Mouse (Mus musculus): ENCODE measurements around the gene Fcgr2b. TPM values are rescaled to one million over a fixed set of nuclear protein-coding genes. Genes with fewer than 3 reads are reported as not detected.

Fcgr2b gene
- polyA plus RNA-seq, 2 experiments = 3.3 to 3.4 TPM

- H3K9me3 ChIP-seq (ENCODE audit: control insufficient read depth, low read length) = no peaks in the 10 kb centered on the region
- DNase-seq (ENCODE audit: low read depth in 3 of 3, low spot score in 3 of 3) = no peak
- no peak for ATAC-seq (ENCODE audit: insufficient read depth)
- no peak overlapping the region for H3K27ac ChIP-seq
- TF ChIP-seq CTCF (IDR thresholded peaks at IDR 0.05; ENCODE audit: low read depth) (no peak), EP300 (IDR thresholded peaks at IDR 0.05; ENCODE audit: low read depth) (no peak)
- H3K9ac ChIP-seq (replicated peaks) = no peak overlapping the region
- no peak overlapping the region for H3K4me3 ChIP-seq (ENCODE audit: insufficient read depth in 1 of 2, low read depth in 2 of 2, low read length in 2 of 2)
- no peaks in the 10 kb centered on the region for H3K27me3 ChIP-seq (ENCODE audit: control insufficient read depth, insufficient read depth, low read length)
- H3K4me1 ChIP-seq (replicated peaks; ENCODE audit: control insufficient read depth in 2 of 2, insufficient read depth in 2 of 2, low read length in 1 of 2) = peaks cover 0 to 4% of the 10 kb centered on the region in 2 experiments; a peak in 1 of 4 replicates
- H3K4me2 ChIP-seq (ENCODE audit: low read depth) = no peak overlapping the region
- 81% methylated on average over 2 of the region's 2 CpGs for WGBS (ENCODE audit: insufficient replicate concordance)
- no peaks in the 10 kb centered on the region for H3K36me3 ChIP-seq (replicated peaks; ENCODE audit: control insufficient read depth, insufficient read depth, low read depth)
Measured at GRCm38 (mm10) chr1:170974736-170975135, 1.6 kb downstream of the Fcgr2b start.

GRCm38 (mm10) chr1:170974171-170974570, 2.2 kb downstream of the Fcgr2b start:
- DNase-seq (ENCODE audit: low read depth in 3 of 3, low spot score in 3 of 3) = no peak
- TF ChIP-seq CTCF (IDR thresholded peaks at IDR 0.05; ENCODE audit: low read depth) (no peak), EP300 (IDR thresholded peaks at IDR 0.05; ENCODE audit: low read depth) (no peak)
- no peaks in the 10 kb centered on the region for H3K36me3 ChIP-seq (replicated peaks; ENCODE audit: control insufficient read depth, insufficient read depth, low read depth)
- H3K4me3 ChIP-seq (ENCODE audit: insufficient read depth in 1 of 2, low read depth in 2 of 2, low read length in 2 of 2) = no peak overlapping the region
- H3K27ac ChIP-seq = no peak overlapping the region
- H3K4me1 ChIP-seq (replicated peaks; ENCODE audit: control insufficient read depth in 2 of 2, insufficient read depth in 2 of 2, low read length in 1 of 2) = peaks cover 0 to 4% of the 10 kb centered on the region in 2 experiments; a peak in 1 of 4 replicates
- H3K9me3 ChIP-seq (ENCODE audit: control insufficient read depth, low read length) = no peaks in the 10 kb centered on the region
- H3K4me2 ChIP-seq (ENCODE audit: low read depth) = no peak overlapping the region
- ATAC-seq (ENCODE audit: insufficient read depth) = no peak
- H3K9ac ChIP-seq (replicated peaks) = no peak overlapping the region
- no peaks in the 10 kb centered on the region for H3K27me3 ChIP-seq (ENCODE audit: control insufficient read depth, insufficient read depth, low read length)
- WGBS (ENCODE audit: insufficient replicate concordance) = 66% methylated on average over 8 of the region's 8 CpGs

DNA sequence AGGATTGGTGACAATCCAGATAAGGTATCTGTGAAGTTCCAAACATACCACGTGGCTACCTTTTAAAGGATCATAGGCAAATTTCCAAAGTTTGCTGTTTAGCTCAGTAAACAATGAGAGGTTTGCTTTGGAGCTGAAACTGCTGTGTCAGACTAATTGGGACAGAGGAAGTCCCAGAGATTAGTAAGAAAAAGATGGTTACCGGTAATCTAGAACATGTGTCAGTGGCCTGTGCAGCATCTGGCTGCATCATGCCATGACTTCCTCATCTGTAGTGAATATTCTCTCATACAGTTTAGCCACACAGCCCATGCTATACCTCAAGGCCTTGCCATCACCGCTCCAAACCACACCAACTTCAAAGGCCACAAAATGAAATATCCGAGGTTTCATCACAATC, 3.4 kb downstream of the Fcgr2b start:
- no peaks in the 10 kb centered on the region for H3K9me3 ChIP-seq (ENCODE audit: control insufficient read depth, low read length)
- no peak overlapping the region for H3K27ac ChIP-seq
- H3K36me3 ChIP-seq (replicated peaks; ENCODE audit: control insufficient read depth, insufficient read depth, low read depth) = no peaks in the 10 kb centered on the region
- H3K4me3 ChIP-seq (ENCODE audit: insufficient read depth in 1 of 2, low read depth in 2 of 2, low read length in 2 of 2) = no peak overlapping the region
- TF ChIP-seq CTCF (IDR thresholded peaks at IDR 0.05; ENCODE audit: low read depth) = no peak
- no peak for TF ChIP-seq EP300 (IDR thresholded peaks at IDR 0.05; ENCODE audit: low read depth)
- peaks cover 0 to 4% of the 10 kb centered on the region in 2 experiments; a peak in 1 of 4 replicates for H3K4me1 ChIP-seq (replicated peaks; ENCODE audit: control insufficient read depth in 2 of 2, insufficient read depth in 2 of 2, low read length in 1 of 2)
- 35% methylated on average over 4 of the region's 4 CpGs for WGBS (ENCODE audit: insufficient replicate concordance)
- H3K4me2 ChIP-seq (ENCODE audit: low read depth) = no peak overlapping the region
- H3K9ac ChIP-seq (replicated peaks) = no peak overlapping the region
- no peaks in the 10 kb centered on the region for H3K27me3 ChIP-seq (ENCODE audit: control insufficient read depth, insufficient read depth, low read length)
- no peak for DNase-seq (ENCODE audit: low read depth in 3 of 3, low spot score in 3 of 3)
- no peak for ATAC-seq (ENCODE audit: insufficient read depth)

DNA sequence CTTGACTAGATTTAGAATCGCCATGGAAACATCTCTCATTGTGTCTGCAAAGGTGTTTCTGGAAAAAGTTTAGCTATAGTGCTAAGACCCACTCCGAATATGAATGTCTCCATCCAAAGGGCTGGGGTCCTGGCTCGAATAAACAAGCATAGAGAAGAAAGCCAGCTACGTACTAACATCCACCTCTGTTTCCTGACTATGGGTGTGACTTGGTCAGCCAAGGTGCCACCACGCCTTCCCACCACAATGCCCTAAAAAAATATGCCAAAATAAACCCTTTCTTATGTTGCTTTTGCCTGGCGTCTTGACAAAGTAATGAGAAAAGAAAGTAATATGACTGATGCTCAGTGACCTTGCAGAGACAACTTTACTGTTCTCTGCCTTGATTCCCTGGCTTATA, 3.9 kb downstream of the Fcgr2b start:
- peaks cover 0 to 4% of the 10 kb centered on the region in 2 experiments; a peak in 1 of 4 replicates for H3K4me1 ChIP-seq (replicated peaks; ENCODE audit: control insufficient read depth in 2 of 2, insufficient read depth in 2 of 2, low read length in 1 of 2)
- no peak overlapping the region for H3K4me3 ChIP-seq (ENCODE audit: insufficient read depth in 1 of 2, low read depth in 2 of 2, low read length in 2 of 2)
- H3K27me3 ChIP-seq (ENCODE audit: control insufficient read depth, insufficient read depth, low read length) = no peaks in the 10 kb centered on the region
- whole genome bisulfite sequencing (ENCODE audit: insufficient replicate concordance) = 51% methylated on average over 6 of the region's 6 CpGs
- no peak overlapping the region for H3K4me2 ChIP-seq (ENCODE audit: low read depth)
- TF ChIP-seq EP300 (IDR thresholded peaks at IDR 0.05; ENCODE audit: low read depth) (no peak), CTCF (IDR thresholded peaks at IDR 0.05; ENCODE audit: low read depth) (no peak)
- H3K9me3 ChIP-seq (ENCODE audit: control insufficient read depth, low read length) = no peaks in the 10 kb centered on the region
- H3K27ac ChIP-seq = no peak overlapping the region
- no peaks in the 10 kb centered on the region for H3K36me3 ChIP-seq (replicated peaks; ENCODE audit: control insufficient read depth, insufficient read depth, low read depth)
- no peak overlapping the region for H3K9ac ChIP-seq (replicated peaks)
- no peak for ATAC-seq (ENCODE audit: insufficient read depth)
- DNase-seq (ENCODE audit: low read depth in 3 of 3, low spot score in 3 of 3) = no peak

DNA sequence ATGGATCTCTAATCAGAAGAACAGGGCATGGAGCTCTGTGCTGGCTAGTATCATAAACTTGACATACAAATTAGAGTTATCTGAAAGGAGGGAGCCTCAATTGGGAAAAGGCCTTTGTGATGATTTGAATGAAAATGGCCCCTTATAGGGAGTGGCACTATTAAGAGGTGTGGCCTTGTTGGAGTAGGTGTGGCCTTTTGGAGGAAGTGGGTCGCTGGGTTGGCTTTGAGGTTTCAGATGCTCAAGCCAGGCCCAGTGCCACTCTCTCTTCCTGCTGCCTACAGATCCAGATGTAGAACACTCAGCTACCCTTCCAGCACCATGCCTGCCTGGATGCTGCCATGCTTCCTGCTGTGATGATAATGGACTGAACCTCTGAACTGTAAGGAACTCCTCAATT, 7.8 kb downstream of the Fcgr2b start:
- Histone ChIP-seq H3K4me1 (replicated peaks; ENCODE audit: control insufficient read depth in 2 of 2, insufficient read depth in 2 of 2, low read length in 1 of 2) (peaks cover 0 to 3% of the 10 kb centered on the region in 2 experiments; a peak in 1 of 4 replicates), H3K27me3 (ENCODE audit: control insufficient read depth, insufficient read depth, low read length) (no peaks in the 10 kb centered on the region), H3K36me3 (replicated peaks; ENCODE audit: control insufficient read depth, insufficient read depth, low read depth) (no peaks in the 10 kb centered on the region), H3K9me3 (ENCODE audit: control insufficient read depth, low read length) (no peaks in the 10 kb centered on the region), H3K27ac (no peak overlapping the region), H3K4me3 (ENCODE audit: insufficient read depth in 1 of 2, low read depth in 2 of 2, low read length in 2 of 2) (no peak overlapping the region), H3K4me2 (ENCODE audit: low read depth) (no peak overlapping the region), H3K9ac (replicated peaks) (no peak overlapping the region)
- 58% methylated on average over 1 of the region's 1 CpGs for WGBS (ENCODE audit: insufficient replicate concordance)
- DNase-seq (ENCODE audit: low read depth in 3 of 3, low spot score in 3 of 3) (no peak), ATAC-seq (ENCODE audit: insufficient read depth) (no peak)
- TF ChIP-seq EP300 (IDR thresholded peaks at IDR 0.05; ENCODE audit: low read depth) (no peak), CTCF (IDR thresholded peaks at IDR 0.05; ENCODE audit: low read depth) (no peak)
